Mouse (Mus musculus) layer of hippocampus, adult 11-12 months (tissue): Measurements from ENCODE around the gene H1foo.

Source experiments
- DNase-seq: peaks from one replicate; pipeline ENCODE4 v3.0.0; 2022; ENCODE audit warnings: low spot score

H1foo gene

GRCm38 (mm10) chr6:115944638-115945037 lies at the start of gene H1foo:
Gene H1foo (plus strand): TSS chr6:115944938.
- DNase-seq = no peak

GRCm38 (mm10) chr6:115896346-115896745 lies 48.4 kb upstream of the H1foo start:
- DNase-seq = no peak

- DNase-seq = no peak
Measured at GRCm38 (mm10) chr6:115897117-115897516, 47.6 kb upstream of the H1foo start.

- DNase-seq = no peak
Measured at GRCm38 (mm10) chr6:115897926-115898520, 46.7 kb upstream of the H1foo start.

GRCm38 (mm10) chr6:115901062-115901461 lies 43.7 kb upstream of the H1foo start:
- peak; percentile 89 for DNase-seq

GRCm38 (mm10) chr6:115901489-115901931 lies 43.2 kb upstream of the H1foo start:
- no peak for DNase-seq

GRCm38 (mm10) chr6:115902545-115902944 lies 42.2 kb upstream of the H1foo start:
- DNase-seq = no peak

GRCm38 (mm10) chr6:115905568-115905967 lies 39.2 kb upstream of the H1foo start:
- DNase-seq = no peak

- DNase-seq = no peak
Measured at GRCm38 (mm10) chr6:115906455-115906854, 38.3 kb upstream of the H1foo start.

- no peak for DNase-seq
Measured at GRCm38 (mm10) chr6:115906871-115907270, 37.9 kb upstream of the H1foo start.

- no peak for DNase-seq
Measured at GRCm38 (mm10) chr6:115908421-115908982, 36.2 kb upstream of the H1foo start.

GRCm38 (mm10) chr6:115909052-115909451 lies 35.7 kb upstream of the H1foo start:
- DNase-seq = no peak

GRCm38 (mm10) chr6:115909940-115910339 lies 34.8 kb upstream of the H1foo start:
- no peak for DNase-seq

GRCm38 (mm10) chr6:115911763-115912162 lies 33.0 kb upstream of the H1foo start:
- DNase-seq = no peak

GRCm38 (mm10) chr6:115913482-115913881 lies 31.3 kb upstream of the H1foo start:
- DNase-seq = peak; percentile 57

- DNase-seq = peak; percentile 64
Measured at GRCm38 (mm10) chr6:115914511-115915202, 30.1 kb upstream of the H1foo start.

- DNase-seq = no peak
Measured at GRCm38 (mm10) chr6:115915601-115916445, 28.9 kb upstream of the H1foo start.

GRCm38 (mm10) chr6:115916611-115917010 lies 28.1 kb upstream of the H1foo start:
- no peak for DNase-seq

GRCm38 (mm10) chr6:115918615-115919014 lies 26.1 kb upstream of the H1foo start:
- DNase-seq = no peak

GRCm38 (mm10) chr6:115919876-115920275 lies 24.9 kb upstream of the H1foo start:
- no peak for DNase-seq

GRCm38 (mm10) chr6:115924829-115925228 lies 19.9 kb upstream of the H1foo start:
- no peak for DNase-seq

- no peak for DNase-seq
Measured at GRCm38 (mm10) chr6:115926416-115926815, 18.3 kb upstream of the H1foo start.
